Mouse (Mus musculus) mouse trophoblast stem cell (cell line): ENCODE measurements around the gene Mustn1.

Experiments used
- in situ Hi-C, 2 experiments: fragments of 300-500 bp; cut with MseI, MboI; formaldehyde crosslinking; loops; 2 replicates in 1 of 2; 3 replicates in 1 of 2; pipeline ENCODE4 v1.15.1; 2025

Mustn1 gene

DNA sequence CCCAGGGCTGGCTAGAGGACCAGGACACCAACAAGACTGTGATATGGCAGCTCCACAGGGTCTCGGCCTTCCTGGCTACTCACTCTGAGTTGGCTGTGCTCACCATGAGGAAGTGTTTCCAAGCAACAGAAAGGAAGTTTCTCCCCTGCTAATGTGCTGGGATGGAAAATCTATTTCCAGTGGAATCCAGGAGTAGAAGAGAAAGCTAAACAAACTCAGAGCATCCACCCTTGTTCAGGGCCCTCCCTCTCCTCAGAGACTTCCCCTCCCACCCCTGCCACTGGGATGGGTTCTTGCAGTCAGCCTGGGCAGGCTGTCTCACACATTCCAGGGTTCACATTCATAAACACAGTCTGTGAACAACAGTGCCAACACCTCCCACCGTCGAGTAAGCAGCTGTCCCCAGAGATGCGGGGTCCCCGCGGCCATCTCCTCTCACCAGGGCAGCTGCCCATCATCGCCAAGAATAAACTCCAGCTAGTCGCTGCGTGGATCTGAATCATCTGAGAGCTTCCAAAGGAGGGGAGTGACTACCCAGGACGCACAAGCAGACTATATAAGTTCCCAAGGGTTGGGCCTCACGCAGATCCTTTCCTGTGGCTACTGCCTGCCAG lies at the start of gene Mustn1:
Gene Mustn1, plus strand, starts transcription at position 243 of the 614 bp plus-strand sequence.
- in situ Hi-C loops = no loop called here

DNA sequence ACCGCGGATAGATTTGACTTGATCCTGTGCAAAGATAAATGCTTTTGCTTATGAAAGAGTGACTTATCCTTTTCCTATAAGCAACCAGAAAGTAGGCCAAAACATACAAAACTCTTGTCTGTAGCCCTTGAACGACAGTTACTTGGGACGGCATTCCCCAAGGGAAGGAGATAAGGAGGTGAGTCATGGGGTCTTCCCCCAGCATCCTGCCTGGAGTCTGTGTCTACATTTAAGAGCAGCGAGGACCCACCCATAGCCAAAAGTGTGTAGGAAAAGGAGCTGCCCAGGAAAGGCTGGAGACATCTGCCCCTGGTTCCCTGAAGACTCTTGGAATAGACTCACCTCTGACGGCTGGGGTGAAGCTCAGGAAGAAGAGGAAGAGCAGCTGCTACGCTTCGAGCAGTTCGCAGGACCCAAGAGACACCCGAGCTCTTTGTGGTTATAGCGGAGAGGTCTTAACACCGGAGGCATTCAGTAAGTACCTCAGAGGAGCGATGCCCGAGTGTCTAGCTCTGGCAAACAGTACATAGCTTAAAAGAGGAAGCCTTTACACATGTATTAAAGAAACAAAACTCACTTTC lies 41.5 kb upstream of the Mustn1 start:
- in situ Hi-C loops = no loop called here

DNA sequence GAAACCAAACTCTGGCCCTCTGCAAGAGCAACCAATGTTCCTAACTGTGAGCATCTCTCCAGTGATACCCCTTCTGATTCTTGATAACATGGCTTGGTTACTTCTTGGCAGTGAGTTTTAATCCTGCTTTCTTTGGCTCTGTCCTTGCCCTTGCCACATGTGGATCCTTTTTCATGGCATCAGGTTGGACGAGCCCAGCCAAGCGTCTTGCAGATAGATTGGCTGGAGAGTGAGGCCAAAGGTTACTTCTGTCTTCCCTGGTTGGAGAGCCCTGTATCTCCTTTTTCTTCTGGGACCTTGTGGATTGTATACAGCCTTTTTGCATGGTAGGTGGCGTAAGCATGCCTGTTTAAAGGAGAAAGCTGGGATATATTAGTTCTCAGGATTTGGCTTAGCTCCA lies 35.3 kb upstream of the Mustn1 start:
- in situ Hi-C loops = no loop called here

DNA sequence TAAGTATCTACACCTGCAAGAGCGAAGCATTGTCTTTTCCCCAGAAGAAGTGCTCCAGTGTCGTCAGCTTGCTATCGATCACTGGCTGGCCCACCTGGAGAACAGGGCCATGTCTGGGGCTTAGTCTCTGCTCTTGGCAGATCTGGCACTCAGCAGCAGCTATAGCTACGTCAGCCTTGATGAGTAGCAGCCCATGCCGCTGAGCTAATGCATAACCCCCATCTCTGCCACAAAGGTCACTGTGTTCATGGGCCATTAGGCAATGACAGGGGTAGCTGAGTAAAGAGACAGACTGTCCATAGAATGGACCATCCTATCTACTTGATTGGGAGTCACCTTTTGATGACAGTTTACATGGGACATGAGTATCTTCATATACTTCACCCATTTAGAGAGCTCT lies 28.5 kb upstream of the Mustn1 start:
- in situ Hi-C loops = no loop called here

DNA sequence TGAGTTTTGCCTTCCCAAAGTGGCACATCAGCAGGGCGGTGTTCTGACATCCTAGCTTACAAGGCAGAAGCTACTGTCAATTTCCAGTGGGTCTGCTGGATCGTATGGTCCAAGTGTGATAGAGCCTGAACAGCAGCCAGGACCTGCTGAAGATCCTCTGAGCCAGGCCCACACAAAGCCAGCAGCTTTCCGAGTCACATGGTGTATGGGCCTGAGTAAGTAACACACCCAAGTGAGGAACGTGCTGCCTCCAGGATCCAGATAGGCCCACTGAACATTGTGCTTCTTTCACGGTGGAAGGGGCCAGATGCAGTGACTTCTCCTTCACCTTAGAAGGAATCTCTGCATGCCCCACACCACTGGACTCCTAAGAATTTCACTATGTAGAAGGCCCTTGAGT lies 26.7 kb upstream of the Mustn1 start:
- in situ Hi-C loops = no loop called here

DNA sequence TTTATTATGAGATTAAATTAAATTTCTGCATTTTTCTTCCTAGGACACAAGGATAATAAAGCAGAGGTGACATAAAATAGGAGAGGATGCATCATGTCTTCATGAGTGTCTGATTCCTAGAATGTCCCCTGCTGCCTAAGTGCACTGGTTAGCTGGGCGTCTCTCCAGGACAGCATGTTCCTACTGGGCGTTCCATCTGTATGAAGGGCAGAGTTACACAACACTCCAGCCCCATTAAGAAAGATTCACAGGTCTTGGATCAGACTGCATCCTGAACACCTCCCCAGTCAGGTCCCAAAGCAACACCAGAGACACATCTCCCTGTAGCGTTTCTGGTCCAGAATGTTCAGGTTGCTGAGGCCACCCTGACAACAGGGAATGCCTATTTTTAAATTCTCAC lies 23.7 kb upstream of the Mustn1 start:
- in situ Hi-C loops = no loop called here

DNA sequence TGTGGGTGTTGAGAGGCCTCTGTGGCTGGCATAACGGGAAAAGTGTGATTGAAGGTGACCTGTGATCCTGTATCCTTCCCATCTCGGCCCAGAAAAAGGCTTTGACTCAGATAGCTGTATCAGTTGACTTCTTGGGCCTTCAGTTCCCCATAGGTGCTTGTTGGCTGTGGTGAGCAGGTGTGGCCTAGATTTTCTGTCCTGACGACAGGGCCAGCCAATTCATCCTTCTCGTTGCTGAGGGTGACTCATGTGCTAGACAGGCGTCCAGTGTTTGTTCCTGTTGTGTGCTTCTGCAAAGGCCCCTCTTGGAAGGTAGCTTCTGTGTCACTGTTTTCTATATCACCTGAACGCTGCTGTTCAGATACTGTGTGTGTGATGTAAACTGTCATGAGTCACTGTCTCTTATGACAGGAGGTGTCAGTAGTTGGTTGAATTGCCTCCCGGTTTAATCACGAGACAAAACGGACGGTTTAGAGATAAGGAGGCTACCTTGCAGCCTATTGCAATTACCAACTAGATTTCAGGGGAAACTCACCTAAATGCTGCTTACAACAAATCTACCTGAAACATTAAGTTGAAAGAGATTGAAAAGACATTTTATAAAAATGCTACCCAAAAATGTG lies 22.0 kb upstream of the Mustn1 start:
- in situ Hi-C loops = no loop called here

DNA sequence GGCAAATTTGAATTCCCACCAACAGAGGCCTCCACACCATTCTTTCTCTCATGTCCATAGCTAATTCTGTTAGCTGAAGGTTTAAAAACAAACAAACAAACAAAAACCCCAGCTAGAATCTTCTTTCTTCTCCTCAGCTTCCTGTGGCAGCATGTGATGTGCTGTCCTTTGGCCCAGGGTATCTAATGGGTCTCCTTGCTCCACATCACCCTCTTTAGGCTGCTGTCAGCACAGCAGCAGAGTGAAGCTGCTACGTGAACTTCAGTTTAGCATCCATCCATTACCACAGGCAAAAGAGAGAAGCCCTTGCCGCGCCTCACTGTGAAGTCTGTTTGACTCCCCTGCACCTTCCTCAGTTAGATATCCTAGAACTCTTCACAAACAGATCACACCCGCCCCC lies 21.0 kb upstream of the Mustn1 start:
- in situ Hi-C loops = no loop called here

DNA sequence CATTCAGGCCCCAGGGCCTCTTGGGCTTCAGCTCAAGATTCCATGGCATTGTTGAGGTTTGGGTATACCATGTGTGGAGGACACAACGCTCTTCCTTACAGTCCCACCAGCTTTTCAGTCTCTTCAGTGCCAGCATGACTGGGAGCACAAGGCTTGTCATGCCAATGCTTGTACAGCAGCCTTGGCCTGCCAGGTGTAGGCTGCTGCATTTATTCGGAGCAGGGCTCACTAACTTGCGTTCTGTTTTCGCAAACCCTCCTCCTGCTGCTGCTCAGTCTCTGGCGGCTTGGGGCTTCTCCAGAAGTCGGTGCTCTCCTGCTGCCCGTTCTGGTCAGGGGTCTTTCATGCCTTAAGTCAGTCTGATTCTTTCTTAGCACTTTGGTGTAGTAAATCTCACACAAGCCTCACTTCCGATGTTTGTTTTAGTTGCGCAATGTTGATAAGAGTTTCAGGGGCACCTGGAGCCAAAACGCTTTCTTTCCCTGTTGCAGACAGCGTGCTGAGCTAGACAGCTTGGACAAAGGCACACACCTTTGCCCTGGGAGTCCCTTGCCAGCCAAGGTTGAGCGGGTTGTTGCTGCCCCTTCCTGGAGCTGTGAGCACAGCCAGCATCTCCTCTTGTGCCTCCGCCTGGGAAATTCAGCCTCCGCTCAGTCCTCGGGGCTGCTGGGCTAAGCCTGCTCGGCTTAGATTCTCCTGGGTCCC lies 17.4 kb upstream of the Mustn1 start:
- in situ Hi-C loops = loop anchor here in 1 of 2 experiments (10.0 kb wide), 1 partner anchor 83 kb away; the partner anchor contains the start of gene Itih1

DNA sequence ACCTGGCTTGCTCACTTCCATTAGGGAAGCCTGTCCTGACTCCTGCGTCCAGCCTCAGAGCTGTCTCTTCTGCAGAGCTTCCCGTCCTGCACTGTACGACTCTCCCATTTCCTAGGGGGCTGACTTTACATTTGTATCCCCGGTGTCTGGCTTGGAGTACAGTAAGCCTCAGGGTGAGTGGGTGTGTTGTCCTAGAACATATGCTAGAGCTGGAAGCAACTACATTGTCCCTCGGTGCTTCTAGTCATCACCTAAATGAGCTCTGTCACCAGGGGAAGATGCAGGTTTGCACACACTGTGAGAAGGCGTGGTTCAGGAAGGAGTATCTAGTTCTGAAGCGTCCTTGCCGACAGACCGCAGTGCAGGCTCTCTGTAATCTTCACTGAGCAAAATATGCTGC lies 16.6 kb upstream of the Mustn1 start:
- in situ Hi-C loops = loop anchor here in 1 of 2 experiments (10.0 kb wide), 1 partner anchor 82 kb away; the partner anchor contains the start of gene Itih1

DNA sequence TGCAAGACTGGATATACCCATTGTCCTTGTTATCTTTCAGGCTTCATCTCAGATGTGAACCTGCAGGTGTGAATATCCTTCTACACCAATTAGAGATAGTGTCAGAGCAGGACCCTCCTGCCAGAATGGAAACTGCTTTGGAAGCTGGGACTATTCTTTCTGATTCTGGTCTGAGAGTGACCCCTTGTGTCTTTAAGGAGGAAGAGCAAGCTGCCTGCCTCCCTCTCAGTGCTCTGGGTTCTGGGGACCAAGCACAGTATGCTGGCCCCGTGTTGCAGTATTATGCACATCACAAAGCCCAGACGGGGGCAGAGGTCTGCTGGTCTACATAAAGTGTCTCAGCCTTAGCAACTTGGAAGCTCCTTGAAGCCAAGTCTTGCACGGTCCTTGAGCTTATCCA lies 13.7 kb upstream of the Mustn1 start:
- in situ Hi-C loops = loop anchor here in 1 of 2 experiments (10.0 kb wide), 1 partner anchor 79 kb away; the partner anchor contains the start of gene Itih1

DNA sequence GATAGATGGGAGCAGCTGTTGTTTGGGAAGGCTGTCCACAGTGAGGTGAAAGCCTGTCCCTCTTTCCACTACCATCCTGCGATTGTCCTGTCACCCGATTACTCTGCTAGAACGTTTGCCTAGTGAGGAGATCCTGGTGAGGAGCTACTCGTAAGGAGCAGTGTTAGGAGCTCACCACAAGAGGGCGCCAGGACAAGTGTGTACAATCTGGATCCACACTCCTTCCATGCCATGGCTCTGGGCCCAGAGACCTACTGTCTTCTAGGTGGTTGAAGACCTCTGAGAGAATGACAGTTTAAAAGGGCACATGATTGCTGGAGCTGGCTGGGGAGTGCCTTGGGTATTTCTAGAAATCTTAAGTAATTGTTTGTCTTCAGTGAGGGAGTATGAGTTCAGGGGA lies 12.0 kb upstream of the Mustn1 start:
- in situ Hi-C loops = loop anchor here in 1 of 2 experiments (10.0 kb wide), 1 partner anchor 78 kb away; the partner anchor contains the start of gene Itih1

DNA sequence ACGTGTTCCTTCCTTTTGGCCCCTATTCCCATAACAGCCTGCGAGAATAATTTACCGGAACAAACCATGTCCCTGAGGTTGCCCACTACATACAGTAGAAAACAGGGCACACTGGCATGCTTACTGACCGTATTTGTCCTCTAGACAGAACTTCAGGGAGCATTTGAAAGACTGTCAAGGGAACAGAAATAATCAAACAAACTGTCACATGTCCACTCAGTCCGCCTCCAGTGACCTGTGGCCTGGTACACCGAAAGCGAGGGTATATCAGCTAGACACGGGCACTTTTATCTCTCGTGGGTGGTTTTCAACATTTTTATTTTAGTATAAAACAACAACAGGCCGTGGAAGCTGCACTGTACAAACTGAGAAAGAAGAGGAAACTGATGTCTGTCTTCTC lies 10.2 kb upstream of the Mustn1 start:
- in situ Hi-C loops = loop anchor here in 1 of 2 experiments (10.0 kb wide), 1 partner anchor 76 kb away; the partner anchor contains the start of gene Itih1

DNA sequence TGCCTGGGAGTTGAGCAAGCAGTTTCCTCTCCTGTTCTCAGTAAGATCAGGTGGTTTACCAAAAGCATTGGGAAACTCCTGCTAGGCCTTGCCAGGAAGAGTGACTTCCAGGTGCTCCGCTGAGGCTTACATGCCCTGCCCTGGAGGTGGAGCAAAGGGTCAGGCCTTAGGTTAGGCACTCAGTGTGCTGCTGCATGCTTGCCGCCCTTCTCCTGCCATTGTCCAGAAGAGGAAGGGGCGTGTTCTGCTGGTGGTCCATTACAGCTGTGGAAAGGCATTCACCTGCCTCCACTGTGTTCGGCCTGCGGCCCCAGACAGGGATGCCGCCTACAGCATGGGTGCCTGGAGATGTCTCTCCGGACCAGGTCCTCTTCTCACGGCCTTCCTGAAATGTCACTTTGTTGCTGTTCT lies 9.6 kb upstream of the Mustn1 start:
- in situ Hi-C loops = loop anchor here in 1 of 2 experiments (10.0 kb wide), 1 partner anchor 75 kb away; the partner anchor contains the start of gene Itih1

DNA sequence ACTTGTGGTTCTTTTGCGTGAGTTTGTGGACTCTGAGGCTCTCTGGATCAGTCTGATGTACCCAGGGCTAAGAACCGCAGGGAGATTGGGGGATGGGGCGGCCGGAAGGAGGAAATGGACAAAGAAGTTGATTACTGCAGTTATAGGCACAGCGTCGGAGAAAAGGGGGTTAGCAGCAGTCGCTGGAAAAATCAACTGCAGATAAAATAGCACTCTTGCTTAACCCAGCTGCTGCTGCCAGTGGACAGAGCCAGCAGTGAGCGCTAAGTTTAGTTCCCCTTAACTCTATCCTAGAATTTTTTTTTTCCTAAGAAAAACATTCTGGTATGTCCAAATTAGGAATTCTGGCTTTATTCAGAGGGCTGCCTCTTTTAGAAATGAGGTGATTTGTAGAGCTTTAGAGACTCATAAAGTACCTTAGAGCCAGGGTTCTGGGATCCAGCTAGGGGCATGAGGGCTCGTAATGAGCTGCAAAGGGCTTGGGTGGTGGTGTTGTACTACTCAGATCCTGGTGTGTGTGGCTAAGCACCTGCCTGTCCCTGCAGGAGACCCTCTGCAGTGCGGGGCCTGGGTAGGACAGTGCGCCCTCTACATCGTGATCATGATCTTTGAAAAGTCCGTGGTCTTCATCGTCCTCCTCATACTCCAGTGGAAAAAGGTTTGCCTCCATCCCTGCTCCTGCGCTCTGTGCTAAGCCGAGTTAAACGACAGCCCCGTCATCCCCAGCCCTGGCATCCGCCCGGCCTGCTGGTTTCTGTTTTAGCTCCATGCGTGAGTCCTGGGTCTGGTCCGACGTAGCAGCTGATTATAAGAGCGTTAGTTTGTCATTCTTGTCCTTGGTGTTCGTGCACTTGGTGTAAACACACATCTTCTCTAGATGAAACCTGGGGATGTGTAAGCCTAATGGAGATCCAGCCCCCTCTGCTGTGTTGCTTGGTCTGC lies 8.5 kb upstream of the Mustn1 start:
- in situ Hi-C loops = no loop called here

DNA sequence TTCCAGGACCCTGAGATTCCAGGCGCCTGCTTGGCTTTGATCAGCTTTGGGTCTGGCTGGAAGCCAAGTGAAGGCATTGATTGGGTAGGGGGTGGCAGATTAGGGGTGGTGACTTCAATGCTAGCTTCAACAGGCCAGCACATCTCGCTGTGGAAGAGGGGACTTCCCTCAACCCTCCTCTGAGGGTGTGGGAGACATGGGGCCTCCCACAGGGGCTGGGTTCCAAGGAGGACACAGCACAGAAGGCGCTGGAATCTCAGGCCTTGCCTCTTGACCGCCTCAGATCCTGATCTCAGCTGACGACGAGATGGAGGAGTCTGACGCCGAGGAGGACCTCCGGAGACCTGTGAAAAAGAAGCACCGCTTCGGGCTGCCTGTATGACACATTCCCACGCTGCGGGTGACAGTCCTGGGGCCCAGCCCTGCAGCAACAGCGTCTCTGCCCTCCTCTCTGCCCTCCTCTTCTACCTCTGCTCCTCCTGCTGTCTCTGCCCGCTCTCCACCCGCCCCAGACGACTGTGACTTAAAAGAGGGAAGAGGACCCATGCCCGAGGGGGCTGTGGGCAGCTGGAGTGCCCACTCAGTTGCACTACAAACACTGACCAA lies 4.8 kb upstream of the Mustn1 start:
- in situ Hi-C loops = no loop called here

DNA sequence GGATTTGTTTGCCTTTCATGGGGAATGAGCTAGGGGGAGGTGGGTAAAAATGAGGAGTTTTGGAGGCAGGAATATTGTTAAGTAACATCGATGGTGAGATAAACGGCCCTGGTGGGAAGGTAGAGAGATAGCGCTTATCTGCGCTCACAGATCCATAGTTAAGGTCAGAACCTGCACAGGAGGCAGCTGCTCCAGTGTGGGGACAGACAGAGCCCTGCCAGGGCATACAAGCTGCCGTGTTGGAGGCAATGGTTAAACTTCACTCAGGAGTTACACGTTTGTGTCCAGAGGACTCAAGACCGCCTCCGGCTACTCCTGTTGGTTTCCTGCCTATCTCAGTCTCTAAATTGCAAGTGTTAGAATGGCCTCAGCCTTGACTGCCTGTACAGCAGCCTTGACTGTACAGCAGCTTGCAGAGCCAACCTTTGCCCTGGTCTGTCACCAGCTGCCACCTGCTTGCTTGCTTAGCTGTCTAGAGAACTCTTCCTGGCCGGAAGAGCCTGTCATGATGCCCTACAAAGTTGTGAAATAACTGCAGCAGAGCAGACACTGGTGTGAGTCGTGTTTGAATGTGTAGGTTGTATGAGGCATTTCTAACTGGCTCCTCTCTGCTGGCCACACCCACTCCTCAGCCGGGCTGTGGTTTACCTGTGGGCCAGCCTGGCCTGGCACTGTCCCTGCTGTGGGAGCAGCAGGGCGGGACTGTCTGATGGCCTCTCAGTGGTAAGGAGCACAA lies 3.7 kb upstream of the Mustn1 start:
- in situ Hi-C loops = no loop called here

DNA sequence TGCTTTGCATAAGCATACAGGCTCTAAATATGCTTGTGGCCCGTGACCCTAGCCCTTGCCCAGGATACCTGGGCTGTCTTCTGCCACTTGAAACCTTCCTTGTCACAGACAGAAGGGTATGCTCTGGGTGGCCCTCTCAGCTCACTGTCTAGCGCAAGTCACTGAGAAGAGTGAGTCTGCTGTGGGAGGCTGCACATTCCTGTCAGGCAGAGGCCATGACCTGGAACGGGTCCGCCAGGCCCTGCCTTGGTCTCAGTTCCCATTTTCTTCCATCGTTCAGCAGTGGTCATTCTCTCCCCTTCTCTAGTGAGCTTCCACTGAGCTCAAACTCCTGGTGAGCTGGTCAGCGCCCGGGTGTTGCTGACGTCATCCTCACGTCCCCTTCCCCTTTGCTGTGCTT lies 3.0 kb upstream of the Mustn1 start:
- in situ Hi-C loops = no loop called here

DNA sequence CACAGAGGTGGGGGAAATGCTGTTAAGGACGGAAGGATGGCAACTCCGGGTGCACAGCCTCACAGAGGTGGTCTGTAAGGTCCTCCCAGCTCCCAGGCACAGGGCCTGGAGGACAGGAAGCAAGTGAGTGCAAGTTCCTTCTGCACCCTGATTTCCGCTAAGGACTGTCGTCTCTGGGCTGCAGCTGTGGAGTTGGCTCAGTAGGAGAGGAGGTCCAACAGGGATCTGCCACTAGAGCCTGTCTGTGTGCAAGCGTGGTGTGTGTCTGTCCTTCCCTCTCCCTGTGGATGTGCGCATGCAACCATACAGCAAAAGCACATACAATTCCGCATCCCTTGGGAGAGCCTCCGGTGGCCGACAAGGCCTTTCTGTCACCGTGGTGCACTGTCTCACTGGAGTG lies 2.5 kb upstream of the Mustn1 start:
- in situ Hi-C loops = no loop called here

DNA sequence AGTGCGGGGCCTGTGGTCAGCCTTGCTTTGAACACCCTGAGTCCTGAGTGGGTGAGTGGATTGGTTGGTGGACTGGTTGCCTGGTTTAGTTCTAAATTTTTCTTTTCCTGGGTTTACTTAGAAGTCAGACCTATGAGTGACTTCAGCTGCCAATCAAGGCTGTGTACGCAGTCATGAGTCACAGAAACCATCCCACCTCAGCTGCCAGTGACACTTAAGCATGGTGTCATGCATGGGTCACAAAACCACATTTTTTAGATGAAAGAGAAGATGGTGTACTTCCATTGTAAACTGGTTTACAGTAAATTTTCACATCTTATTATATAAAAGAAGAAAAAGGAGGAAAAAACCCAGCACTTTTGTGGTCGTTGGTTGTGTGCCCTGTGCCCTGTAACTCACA lies 1.2 kb upstream of the Mustn1 start:
- in situ Hi-C loops = no loop called here
